Mouse (Mus musculus) brain, embryonic 14.5 days (tissue): ENCODE measurements around the gene Pkd1l1.

ENCODE experiments used
- CTCF ChIP-seq: fragments of 200-500 bp; IDR thresholded peaks from 2 replicates; pipeline ENCODE4 v1.5.1; 2012; ENCODE audit warnings: inconsistent platforms, mild to moderate bottlenecking, moderate library complexity, borderline replicate concordance; ENCODE audit not compliant: insufficient read depth, insufficient read length; ENCODE audit errors: extremely low read depth
- POLR2A ChIP-seq: fragments of 200-500 bp; IDR thresholded peaks from 2 replicates; pipeline ENCODE4 v1.6.1; 2012; ENCODE audit warnings: mild to moderate bottlenecking, inconsistent platforms, borderline replicate concordance; ENCODE audit not compliant: poor library complexity, insufficient read depth, insufficient read length, severe bottlenecking; ENCODE audit errors: extremely low read depth

GRCm38 (mm10) chr11:8949765-8950430 lies 23.2 kb downstream of the Pkd1l1 start:
- TF ChIP-seq CTCF (no peak), POLR2A (no peak)
